Mouse (Mus musculus): Measurements from ENCODE around the gene Btbd9.

Gene Btbd9

DNA sequence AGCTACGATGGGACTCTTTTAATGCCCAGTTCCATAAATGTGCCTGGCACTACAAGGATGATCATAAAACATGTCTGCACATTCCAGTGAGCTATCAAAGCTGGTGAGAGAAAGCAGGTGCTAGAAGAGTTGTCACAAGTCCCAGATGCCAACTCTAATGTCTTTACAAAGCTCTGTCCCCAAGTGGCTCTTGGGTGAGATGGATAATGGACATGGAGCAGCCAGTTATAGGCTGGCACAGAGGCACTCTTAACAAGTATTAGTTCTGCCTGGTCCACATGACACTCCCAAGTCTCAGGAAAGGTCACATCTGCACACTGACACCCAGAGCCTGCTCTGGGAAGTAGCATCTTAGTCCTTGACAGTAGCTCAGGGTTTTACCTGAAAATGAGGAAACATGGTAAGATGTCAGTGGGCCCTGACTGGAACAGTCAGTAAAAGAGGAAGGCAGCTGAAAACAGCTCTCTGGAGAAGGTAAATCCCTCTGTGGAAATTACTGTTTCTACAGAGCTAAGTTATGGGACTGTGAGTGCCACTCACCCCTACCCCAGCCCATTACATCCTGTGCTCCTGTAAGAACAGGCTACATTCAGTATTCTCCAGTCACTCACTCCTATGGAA, 91.7 kb downstream of the Btbd9 start:
- peak; percentile 26 for DNase-seq (ENCODE audit: low spot score)

DNA sequence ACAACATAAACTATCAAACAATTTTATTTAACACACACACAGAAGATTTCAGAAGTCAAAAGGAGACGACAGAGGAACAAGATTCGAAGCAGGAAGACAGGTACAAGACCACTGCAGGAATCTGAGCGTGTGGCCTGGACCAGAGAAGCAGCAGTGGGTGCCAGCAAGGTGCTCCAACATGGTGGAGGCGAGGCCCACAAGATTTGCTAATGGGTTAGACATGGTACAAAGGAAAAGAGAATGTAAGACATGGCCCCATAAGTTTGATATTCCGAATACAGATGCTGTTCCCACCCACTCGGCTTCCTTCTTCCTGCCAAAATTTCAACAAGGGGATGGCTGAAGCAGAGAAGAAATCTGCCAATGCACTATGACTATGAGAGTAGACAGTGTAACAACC, 94.5 kb downstream of the Btbd9 start:
- DNase-seq (ENCODE audit: low spot score), result peak; percentile 35

DNA sequence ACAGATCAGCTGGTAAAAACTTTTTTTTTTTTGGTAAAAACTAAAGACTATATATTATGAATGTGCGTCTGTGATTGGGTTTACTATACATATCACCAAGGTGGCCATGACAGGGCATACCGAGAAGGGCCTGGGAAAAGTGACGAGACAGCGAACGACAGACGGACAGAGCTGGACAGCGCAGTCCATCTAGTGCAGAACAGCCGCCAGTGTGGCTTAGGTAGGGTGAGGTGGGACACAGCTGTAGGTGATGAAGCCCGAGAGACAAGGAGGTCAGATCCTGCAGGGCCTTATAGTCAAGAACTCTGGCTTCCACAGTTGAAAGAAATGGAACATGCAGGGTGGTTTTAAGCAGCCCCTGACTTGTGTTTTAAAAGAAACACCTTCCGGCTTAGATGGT, 94.9 kb downstream of the Btbd9 start:
- peak; percentile 41 for DNase-seq (ENCODE audit: low spot score)

DNA sequence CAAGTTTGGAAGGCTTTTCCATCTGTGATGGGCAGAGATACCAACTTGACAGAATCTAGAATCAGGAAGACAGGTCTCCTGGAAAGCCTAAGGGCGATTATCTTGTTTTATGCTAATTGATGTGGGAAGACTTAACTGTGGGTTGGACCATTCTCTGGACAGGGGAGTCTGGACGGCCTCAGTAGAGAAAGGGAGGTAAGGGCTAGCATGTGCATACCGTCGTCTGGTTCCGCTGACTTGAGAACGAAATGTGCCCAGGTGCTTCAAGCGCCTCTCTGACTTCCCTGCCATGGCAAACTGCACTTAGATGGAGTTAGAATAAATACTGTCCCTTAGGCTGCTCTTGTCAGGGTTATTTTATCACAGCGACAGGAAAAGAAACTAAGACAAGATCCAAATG, 95.9 kb downstream of the Btbd9 start:
- DNase-seq (ENCODE audit: low spot score), result peak; percentile 31

DNA sequence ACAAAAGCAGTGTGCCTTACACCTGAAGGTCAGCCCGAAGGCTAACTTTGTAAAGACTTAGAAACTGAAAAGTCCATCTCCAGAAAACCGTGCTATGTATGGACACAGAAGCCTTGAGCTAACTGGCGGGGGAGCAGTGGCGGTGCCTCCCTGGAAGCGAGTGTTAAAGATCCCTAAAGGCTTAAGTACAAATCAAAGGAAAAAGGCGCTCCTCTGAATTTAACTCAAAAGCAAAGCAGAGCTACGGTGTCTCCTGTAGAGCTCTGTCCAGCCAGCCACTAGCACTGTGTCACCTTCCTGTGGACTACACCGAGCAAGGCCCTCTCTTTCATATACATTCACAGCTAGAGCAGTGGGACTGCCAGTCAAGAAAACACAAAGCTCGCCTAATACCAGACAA, 98.1 kb downstream of the Btbd9 start:
- DNase-seq (ENCODE audit: low spot score), result peak; percentile 31

DNA sequence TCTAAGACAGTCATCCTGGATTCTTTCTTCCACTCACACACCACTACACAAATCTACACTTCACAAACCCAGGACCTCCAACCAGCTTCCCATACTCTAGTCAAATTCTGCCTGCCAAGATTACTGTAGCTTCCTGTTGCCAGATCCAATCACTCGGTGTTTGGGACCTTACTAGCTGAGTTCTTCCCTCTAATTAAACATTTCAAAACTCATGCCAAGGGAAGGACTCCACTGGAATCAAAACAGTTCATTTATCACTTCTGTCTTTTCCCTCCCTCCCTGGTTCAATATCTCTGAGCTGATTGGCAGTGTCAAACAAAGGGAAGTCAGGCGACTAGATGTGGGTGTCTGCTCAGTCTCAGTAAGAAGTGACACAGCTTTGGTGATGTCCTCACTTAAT, 101.7 kb downstream of the Btbd9 start:
- no peak for DNase-seq (ENCODE audit: low spot score)

DNA sequence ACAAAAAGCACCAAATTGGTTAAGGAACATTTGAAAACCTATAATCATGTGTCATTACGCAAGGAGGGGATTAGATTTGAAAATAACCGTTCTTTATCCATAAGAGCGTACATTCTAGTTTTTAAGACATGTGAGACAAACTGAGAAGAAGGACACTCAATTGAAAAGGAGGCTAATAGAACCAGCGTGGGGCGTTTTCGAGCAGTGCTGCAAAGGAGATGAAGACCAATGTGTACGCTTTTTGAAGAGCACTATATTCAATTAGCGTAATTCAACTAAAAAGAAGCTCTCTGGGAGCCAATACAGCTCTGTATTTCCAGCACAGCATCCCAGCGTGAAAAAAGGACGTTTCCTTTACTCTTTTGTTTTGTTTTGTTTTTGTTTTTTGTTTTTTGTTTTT, 103.5 kb downstream of the Btbd9 start:
- no peak for DNase-seq (ENCODE audit: low spot score)

DNA sequence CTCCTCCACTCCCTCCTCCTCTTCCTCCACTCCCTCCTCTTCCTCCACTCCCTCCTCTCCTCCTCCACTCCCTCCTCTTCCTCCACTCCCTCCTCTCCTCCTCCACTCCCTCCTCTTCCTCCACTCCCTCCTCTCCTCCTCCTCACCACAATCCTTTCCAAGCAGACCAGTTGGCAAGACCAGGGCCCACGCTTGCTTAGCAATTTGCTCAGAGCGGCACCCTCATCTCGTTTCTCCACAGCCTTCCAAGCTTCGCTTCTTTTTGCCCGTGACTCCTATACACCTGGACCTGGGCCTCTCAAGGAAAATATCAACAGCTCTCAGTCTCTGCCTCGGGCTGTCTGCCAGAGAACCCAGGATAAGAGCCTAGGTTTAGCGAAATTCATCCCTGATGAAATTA, 104.8 kb downstream of the Btbd9 start:
- no peak for DNase-seq (ENCODE audit: low spot score)

DNA sequence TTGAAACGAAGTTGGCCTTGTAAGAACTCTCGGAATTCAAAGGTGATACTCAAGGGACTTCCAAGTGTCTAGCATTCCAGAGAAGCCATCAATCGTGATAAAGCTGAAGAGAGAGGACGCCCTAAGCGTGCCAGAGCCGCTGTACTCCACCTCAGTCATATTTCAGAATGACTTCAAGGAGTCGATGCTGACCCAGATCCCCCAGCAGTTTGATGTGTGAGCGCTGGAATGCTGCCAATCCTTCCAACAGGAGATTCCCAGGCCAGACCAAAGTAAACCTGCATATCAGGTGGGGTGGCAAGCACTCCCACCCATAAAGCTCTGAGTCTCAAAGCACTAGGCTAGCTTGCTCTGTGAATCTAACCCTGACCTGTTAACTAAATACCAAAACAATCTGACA, 105.5 kb downstream of the Btbd9 start:
- DNase-seq (ENCODE audit: low spot score), result no peak

DNA sequence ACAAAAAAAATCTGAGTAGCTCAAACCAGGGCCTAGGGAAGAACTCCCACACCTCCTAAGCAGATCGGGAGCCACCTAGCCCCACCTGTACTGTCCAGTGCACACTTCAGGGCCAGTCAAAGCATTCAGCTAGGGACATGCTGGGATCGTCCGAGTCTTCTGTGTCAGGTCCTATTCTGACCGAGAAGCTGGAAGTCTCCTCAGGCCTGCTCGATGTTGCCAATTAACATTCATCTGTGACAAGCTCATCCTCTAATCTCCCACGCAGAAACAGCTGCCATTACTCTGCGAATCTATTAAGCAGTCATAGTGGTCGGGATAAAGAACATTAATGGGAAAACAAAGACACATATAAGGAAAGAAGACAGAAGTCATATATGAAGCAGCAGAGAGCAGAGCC, 106.0 kb downstream of the Btbd9 start:
- DNase-seq (ENCODE audit: low spot score), result no peak

DNA sequence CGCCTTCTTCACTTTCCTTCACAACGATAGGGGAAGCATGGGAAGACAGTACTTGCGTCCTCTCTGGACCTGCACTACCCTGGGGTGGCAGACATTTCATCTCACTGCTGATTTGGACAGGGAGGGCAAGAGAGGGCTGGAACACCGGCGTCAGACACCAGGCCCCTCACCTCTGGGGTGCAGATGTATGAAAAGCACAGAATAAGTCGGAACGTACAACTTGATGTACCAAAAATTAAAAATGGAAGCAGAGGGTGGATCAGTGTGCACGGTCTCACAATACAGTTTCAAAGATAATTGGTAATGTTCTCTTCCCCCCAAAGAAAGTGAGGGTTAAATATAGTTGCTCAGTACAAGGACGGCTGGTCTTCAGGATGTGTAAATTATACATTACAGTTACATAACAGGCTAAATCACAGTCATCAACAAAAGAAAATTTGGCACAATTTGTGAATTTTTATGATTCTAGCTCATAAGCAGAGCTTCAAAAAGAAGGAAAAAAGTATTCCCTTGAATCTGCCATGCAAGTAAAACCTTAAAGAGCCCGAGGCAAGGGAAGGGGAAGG, 106.7 kb downstream of the Btbd9 start:
- no peak for DNase-seq (ENCODE audit: low spot score)

DNA sequence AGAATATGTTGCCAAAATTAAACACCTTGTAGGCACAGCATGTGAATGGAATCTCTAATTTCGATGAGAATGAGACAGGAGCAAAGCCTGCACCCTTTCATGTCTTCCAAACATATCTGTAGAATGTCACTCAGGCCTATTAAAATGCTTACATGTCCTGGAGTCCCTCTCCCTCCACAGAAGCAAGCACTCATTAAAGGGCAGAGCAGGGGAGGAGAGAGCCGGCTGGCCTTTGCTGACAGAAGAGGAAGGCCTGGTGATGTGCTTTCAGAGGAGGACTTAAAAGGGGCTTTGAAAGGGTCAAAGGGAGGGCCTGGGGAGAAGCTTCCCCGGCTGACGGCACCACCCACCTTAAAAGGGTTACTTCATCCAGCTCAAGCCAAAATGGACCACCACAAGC, 107.9 kb downstream of the Btbd9 start:
- no peak for DNase-seq (ENCODE audit: low spot score)

DNA sequence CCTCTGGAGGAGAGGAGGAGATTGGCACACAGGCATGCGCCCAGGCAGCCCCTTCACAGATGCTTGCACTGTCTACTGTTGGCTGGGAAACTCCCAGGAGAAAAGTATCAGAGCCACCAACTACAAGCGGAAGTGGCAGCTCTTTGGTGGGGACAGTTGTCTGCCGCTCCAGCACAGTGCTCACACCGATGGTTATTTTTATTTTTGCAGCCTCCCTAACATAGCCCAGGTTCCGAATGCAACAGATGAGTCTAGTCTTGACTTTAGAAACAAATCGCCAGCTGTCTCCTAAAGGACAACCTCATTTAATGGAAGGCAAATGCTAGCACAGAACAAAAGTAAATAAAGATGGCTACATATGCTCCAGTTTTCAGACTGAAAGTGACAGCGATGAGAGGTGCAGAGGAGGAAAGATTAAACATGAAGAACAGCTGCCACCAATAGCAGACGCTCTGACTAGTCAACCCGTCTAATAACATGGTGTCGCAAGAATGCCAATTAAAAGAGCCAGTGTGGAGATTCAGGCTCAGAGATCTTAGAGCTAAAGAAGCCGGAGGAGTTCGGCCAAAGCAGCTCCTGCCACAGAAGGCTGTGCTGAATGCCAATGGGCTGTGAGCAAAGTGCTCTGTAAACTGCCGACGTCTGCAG, 108.6 kb downstream of the Btbd9 start:
- no peak for DNase-seq (ENCODE audit: low spot score)

DNA sequence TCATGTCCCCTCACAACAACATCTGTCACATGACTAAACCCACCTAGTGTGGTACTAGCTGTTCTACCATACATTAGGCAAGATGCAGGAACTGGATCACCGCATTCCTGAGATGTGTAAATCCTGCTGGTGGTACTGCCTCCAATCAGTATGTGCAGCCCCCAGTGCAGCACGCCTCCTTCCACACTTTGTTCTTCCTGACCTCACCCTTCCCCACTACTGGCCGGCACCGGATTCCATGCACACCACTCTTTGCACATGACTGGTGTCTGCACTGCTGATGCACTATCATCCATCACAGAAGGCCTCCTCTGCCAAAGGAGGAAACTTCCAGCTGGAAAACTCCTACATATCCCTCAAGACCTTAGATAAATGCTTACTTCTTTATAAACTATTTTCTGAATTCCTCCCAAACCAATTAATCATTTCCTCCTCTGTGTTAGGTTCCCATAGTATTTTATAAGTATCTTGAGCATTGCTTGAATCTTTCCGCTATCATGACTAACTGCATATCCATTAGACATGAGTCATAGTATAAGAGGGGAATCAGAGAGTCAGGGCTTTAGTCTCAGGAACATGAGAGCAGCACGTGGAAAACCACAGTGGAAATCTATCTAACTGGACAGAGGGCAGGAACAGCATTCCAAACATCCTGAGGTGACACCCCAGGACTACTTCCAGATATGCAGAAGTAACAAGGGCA, 111.1 kb downstream of the Btbd9 start:
- DNase-seq (ENCODE audit: low spot score), result no peak

DNA sequence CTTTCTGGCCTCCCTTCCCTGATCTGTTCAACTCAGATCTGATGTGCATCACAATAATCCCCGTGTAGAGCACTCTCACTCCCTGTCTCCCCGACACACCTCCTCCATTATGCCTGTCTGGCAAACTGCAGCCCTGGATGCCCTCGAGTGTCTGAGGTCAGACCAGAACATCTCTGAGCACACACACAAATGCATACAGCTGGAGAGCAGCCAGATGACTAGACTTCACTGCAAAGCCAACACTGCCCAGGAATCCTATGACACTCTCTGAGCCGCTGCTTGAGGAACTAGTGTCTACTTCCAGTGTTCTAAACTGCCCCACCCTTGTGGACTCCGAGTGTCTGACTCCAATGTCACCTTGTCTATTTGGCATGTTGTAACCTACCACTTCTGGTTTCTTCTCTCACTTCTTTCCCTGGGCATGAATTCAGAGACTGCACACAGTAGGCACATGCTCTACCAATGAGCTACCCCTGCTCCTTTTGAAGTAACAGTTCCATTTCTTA, 112.0 kb downstream of the Btbd9 start:
- DNase-seq (ENCODE audit: low spot score), result no peak

DNA sequence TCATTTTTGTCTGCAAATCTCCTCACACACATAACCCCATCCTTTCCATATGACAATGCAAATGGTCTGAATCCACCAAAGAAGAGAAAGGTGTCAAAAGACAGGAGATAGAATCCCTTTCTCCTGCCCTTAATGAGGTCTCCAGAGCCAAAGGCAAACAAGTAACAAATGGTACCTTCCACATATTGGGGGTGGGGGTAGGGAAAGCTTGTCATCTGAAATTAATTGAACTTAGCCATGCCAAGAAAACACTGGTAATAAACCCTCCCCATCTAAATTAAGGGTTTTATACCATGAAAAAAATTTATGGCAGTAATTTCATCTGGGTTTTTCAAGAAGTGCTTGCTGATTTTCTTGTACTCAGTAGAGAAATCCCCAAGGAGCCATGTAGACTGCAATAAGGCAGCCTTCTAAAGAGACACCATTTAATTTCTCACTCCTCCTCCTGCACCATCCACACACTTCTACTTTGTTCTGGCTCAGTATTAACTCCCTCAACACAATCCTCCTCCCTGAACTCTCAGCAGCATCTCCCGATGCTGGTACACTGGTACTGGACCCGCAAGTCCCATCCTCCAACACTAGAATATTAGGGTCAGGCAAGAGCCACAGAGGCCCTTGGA, 115.5 kb downstream of the Btbd9 start:
- DNase-seq (ENCODE audit: low spot score), result no peak

DNA sequence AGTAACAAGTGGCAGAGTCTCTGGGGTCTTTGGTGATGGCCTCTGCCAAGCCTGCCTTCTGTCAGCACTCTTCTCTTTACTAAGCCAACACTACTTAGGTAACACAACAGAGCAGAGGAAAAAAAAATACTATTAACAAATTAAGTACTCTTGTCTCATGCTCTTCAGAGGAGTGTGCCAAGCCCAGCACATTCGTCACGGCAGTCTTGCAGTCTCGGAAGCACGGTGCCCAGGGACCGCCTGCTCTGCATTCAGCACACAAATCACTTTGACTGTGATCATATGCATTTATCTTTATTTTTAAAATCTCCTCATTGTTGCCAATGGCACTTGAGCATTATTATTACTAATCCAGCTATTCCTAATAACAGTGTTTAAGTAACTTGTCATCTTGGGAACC, 116.6 kb downstream of the Btbd9 start:
- no peak for DNase-seq (ENCODE audit: low spot score)

DNA sequence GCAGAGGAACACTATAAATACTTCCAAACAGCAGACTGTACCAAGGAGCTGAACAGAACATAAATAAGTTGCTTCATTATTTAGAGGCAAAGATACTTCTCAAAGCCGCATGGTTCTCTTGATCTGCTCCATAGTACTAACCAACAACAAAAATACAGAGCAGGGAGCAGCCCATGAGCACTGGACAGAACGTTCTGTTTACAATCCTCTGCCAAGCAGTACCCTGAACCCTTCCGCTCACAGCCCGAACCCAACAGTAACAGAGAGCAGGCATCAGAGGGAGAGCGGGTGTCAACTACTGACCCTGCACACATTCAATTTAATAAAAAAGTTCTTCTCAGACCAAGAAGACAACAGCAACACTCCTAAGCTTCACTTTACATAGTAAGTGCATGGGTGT, 117.4 kb downstream of the Btbd9 start:
- DNase-seq (ENCODE audit: low spot score), result no peak

DNA sequence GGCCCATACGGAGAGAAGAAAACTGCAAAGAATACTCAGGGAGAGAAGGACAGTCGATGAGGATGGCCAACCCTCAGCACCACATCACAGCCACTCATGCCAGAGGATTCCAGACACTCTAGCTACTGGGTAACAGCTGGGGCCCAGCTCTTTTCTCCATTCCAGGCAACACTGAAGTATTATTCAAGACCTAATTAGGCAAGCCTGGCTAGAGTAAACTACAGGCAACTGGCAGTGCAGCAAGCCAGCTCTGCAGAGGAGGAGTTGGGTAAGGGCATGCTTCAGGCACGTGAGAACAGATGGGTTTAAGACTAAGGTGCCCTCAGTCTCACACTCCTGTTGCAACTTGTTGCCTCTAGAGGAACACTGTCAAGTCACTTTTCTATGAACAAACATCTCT, 118.0 kb downstream of the Btbd9 start:
- no peak for DNase-seq (ENCODE audit: low spot score)

DNA sequence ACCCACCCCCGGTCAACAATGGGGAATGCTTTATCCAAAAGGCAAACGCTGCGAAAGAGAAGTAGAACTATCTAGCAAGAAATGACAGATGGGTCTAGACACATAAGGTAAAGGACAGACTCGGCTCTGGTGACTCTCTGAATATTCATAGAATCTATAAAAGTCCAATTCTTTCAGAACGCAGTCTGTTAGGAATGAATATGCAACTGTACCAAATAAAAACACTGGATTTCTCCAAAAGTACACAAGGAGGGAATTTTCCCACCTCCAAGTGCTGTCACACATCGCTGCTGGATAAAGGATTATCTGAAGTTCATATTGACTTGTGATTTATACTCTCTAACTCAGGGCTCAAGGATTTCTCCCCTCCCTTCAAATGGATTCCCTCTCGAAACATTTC, 118.8 kb downstream of the Btbd9 start:
- no peak for DNase-seq (ENCODE audit: low spot score)

DNA sequence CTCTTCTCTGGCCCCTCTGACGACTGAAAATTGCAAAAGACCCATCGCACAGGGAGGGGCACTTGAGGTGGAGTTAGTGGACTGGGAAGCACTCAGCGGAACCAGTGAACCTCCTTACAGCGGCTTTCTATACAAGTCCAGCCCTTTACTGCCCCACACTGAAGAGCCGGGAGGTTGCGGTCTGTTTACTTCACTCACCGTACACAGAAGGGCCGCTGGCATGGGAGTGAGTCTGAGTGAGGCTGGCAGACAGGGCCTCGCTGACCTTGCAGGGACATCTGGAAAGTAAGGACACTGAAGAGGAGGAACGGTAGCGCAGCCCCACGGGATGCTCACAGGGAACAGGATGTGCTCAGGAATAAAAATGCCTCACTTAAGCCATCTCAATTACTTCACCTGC, 120.0 kb downstream of the Btbd9 start:
- no peak for DNase-seq (ENCODE audit: low spot score)

DNA sequence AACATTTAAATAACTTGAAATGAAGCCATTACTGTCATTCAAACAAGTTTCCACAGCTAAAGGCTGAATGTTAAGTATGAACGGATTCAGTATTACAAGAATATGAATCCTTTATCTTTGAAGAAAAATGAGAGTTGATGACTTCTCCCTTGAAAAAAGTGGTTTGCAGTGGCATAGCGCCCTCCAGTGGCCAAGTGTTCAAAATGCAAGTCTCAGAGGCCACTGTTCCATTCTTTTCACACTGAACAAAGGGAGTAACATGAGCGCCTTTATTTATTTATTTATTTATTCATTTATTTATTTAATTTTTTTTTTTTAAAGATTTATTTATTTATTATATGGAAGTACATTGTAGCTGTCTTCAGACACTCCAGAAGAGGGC, 121.4 kb downstream of the Btbd9 start:
- DNase-seq (ENCODE audit: low spot score), result peak; percentile 84
